Mouse (Mus musculus) liver, embryonic 16.5 days (tissue): ENCODE measurements at regions not wholly inside any gene's neighbourhood (a gene's known extent, or its start where the extent isn't known, plus 50 kb on each side); places are given as distances from the start of the nearest gene placed in this dataset.

Experiments
- ATAC-seq: fragments of 200-750 bp; cut with Nextera tagmentation; 2 replicates; pipeline ENCODE4 v1.8.0; 2017; ENCODE audit warnings: low read depth, mild to moderate bottlenecking, moderate number of reproducible peaks, moderate library complexity
- H3K27ac ChIP-seq: fragments of 300-500 bp; sonication (generic); 2 replicates; pipeline ENCODE4 v1.5.1; 2014; ENCODE audit warnings: mild to moderate bottlenecking, low read length
- H3K27me3 ChIP-seq: fragments of 300-500 bp; sonication (generic); 2 replicates; pipeline ENCODE4 v1.6.1; 2014; ENCODE audit warnings: low read depth, low read length, mixed read lengths; ENCODE audit not compliant: control insufficient read depth, insufficient read depth
- H3K36me3 ChIP-seq: fragments of 300-500 bp; sonication (generic); 2 replicates; pipeline ENCODE4 v1.6.1; 2014; ENCODE audit warnings: mild to moderate bottlenecking; ENCODE audit not compliant: control insufficient read depth, insufficient read depth
- H3K4me1 ChIP-seq: fragments of 300-500 bp; sonication (generic); 2 replicates; pipeline ENCODE4 v1.6.1; 2014; ENCODE audit warnings: low read depth, low read length, mixed read lengths; ENCODE audit not compliant: control insufficient read depth
- H3K4me2 ChIP-seq: fragments of 300-500 bp; sonication (generic); 2 replicates; pipeline ENCODE4 v1.6.1; 2014; ENCODE audit warnings: low read depth, low read length, mixed read lengths
- H3K4me3 ChIP-seq: fragments of 300-500 bp; sonication (generic); 2 replicates; pipeline ENCODE4 v1.5.1; 2014; ENCODE audit warnings: low read depth, mild to moderate bottlenecking, low read length
- H3K9ac ChIP-seq: fragments of 300-500 bp; sonication (generic); 2 replicates; pipeline ENCODE4 v1.6.1; 2014; ENCODE audit warnings: low read depth, low read length
- H3K9me3 ChIP-seq: fragments of 300-500 bp; sonication (generic); replicated peaks from 2 replicates; pipeline ENCODE4 v1.6.1; 2016; ENCODE audit warnings: low read length; ENCODE audit not compliant: control insufficient read depth
- WGBS: fragments of 180-500 bp; shearing (Covaris S2); extraction: QIAGEN DNeasy Blood & Tissue Kit; methylation state at CpG from one replicate; pipeline ENCODE4 v1.1.7; 2014; ENCODE audit not compliant: insufficient replicate concordance; 5-methylcytosine and 5-hydroxymethylcytosine counted together

- H3K36me3 ChIP-seq: no peaks in the 10 kb centered on the region
- no peaks in the 10 kb centered on the region for H3K27me3 ChIP-seq
- ATAC-seq: no peak
- 49% methylated on average over 7 of the region's 7 CpGs for WGBS
- H3K9ac ChIP-seq: no peak overlapping the region
- H3K9me3 ChIP-seq: no peaks in the 10 kb centered on the region
- no peak overlapping the region for H3K4me3 ChIP-seq
- no peak overlapping the region for H3K27ac ChIP-seq
- no peak overlapping the region for H3K4me2 ChIP-seq
- no peaks in the 10 kb centered on the region for H3K4me1 ChIP-seq
These were observed 216.0 kb downstream of the Rnd3 start for GRCm38 (mm10) chr2:50932936-50933335.

DNA sequence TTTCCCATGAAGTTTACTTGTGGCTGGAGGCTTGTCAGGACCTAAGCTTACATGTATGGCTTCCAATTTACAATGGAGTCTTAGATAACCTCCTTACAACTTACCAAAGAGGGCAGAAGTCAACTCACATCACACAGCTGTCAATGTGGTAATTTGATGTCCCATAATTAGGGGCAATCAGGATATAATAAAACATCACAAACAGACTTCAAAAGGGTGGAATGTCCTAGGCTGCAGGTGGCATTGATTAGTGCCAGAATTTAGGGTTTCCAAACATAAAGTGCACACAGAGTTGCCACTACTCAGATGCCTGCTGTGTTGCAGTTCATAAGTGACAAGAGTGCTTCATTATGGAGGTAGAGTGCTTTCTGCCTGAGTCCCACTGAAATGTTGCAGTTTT is 227.9 kb downstream of the Rnd3 start:
- Histone ChIP-seq H3K36me3 (no peaks in the 10 kb centered on the region), H3K9me3 (no peaks in the 10 kb centered on the region), H3K27ac (no peak overlapping the region), H3K4me1 (no peaks in the 10 kb centered on the region), H3K4me3 (no peak overlapping the region), H3K4me2 (no peak overlapping the region), H3K9ac (no peak overlapping the region), H3K27me3 (no peaks in the 10 kb centered on the region)
- no peak for ATAC-seq

GRCm38 (mm10) chr2:50916323-50917221 is 232.3 kb downstream of the Rnd3 start:
- Histone ChIP-seq H3K9ac (no peak overlapping the region), H3K27ac (no peak overlapping the region), H3K4me3 (no peak overlapping the region), H3K4me2 (no peak overlapping the region), H3K27me3 (no peaks in the 10 kb centered on the region), H3K4me1 (no peaks in the 10 kb centered on the region), H3K36me3 (no peaks in the 10 kb centered on the region), H3K9me3 (no peaks in the 10 kb centered on the region)
- 56% methylated on average over 18 of the region's 18 CpGs for WGBS
- ATAC-seq: no peak

DNA sequence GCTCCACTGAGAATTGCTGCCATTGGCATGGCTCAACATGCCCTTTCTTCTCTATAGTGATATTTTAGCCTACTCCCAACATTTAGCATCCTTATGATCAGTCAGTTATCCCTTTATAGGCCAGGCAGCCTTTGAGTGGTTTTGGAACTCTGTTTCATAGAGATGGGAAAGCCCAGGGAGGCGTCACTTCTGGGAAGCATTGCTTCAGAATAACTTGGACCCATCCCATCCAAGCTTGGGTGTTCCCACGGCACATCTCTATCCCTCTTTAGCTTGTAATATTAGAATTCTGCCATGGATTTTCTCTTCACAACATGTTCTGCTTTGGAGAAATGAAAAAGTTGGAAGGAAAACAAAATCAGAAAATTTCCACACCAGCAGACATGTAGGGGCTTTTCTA is 233.8 kb downstream of the Rnd3 start:
- Histone ChIP-seq H3K4me2 (no peak overlapping the region), H3K9me3 (no peaks in the 10 kb centered on the region), H3K9ac (no peak overlapping the region), H3K4me1 (no peaks in the 10 kb centered on the region), H3K27ac (no peak overlapping the region), H3K27me3 (no peaks in the 10 kb centered on the region), H3K36me3 (no peaks in the 10 kb centered on the region), H3K4me3 (no peak overlapping the region)
- ATAC-seq: no peak
- 62% methylated on average over 2 of the region's 2 CpGs for WGBS

- no peaks in the 10 kb centered on the region for H3K4me1 ChIP-seq
- no peak overlapping the region for H3K9ac ChIP-seq
- no peak overlapping the region for H3K4me3 ChIP-seq
- ATAC-seq: no peak
- H3K27ac ChIP-seq: no peak overlapping the region
- no peaks in the 10 kb centered on the region for H3K27me3 ChIP-seq
- no peaks in the 10 kb centered on the region for H3K9me3 ChIP-seq
- no peaks in the 10 kb centered on the region for H3K36me3 ChIP-seq
- no peak overlapping the region for H3K4me2 ChIP-seq
These were observed 234.7 kb downstream of the Rnd3 start for GRCm38 (mm10) chr2:50914176-50914575.

GRCm38 (mm10) chr2:50908762-50909161 is 240.1 kb downstream of the Rnd3 start:
- no peak overlapping the region for H3K9ac ChIP-seq
- H3K36me3 ChIP-seq: no peaks in the 10 kb centered on the region
- WGBS: 76% methylated on average over 3 of the region's 3 CpGs
- no peak overlapping the region for H3K4me2 ChIP-seq
- H3K27ac ChIP-seq: no peak overlapping the region
- H3K27me3 ChIP-seq: no peaks in the 10 kb centered on the region
- no peak for ATAC-seq
- no peaks in the 10 kb centered on the region for H3K4me1 ChIP-seq
- no peak overlapping the region for H3K4me3 ChIP-seq
- H3K9me3 ChIP-seq: no peaks in the 10 kb centered on the region

- 65% methylated on average over 8 of the region's 8 CpGs for WGBS
These were observed 246.2 kb downstream of the Rnd3 start for GRCm38 (mm10) chr2:50902701-50903100.

DNA sequence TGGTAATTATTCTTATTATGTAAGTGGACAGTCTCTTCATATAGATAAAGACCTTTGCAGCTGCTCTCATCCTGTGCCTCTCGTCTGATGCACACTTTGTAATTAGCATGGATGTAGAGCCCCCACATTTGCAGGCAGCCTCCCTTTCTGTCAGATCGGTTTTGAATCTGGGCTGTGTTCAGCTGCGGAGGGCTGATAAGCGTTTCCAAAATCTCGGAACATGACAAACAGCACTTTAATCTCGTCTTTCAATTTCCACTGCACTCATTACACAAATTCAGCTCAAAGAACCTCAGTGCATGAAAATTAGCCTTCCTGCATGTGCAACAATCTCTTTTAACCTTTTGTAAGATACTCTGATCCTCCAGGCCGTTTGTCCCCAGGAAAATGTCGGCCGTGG is 246.7 kb downstream of the Rnd3 start:
- H3K9me3 ChIP-seq: no peaks in the 10 kb centered on the region
- no peak for ATAC-seq
- no peak overlapping the region for H3K9ac ChIP-seq
- H3K27ac ChIP-seq: no peak overlapping the region
- H3K4me3 ChIP-seq: no peak overlapping the region
- no peak overlapping the region for H3K4me2 ChIP-seq
- 61% methylated on average over 9 of the region's 9 CpGs for whole genome bisulfite sequencing
- H3K27me3 ChIP-seq: no peaks in the 10 kb centered on the region
- no peaks in the 10 kb centered on the region for H3K4me1 ChIP-seq
- H3K36me3 ChIP-seq: no peaks in the 10 kb centered on the region

More at GRCm38 (mm10) chr2:50902701-50903100, 246.2 kb downstream of the Rnd3 start:
- Histone ChIP-seq H3K4me3 (no peak overlapping the region), H3K4me1 (no peaks in the 10 kb centered on the region), H3K27ac (no peak overlapping the region), H3K9me3 (no peaks in the 10 kb centered on the region), H3K36me3 (no peaks in the 10 kb centered on the region), H3K4me2 (no peak overlapping the region), H3K9ac (no peak overlapping the region), H3K27me3 (no peaks in the 10 kb centered on the region)
- no peak for ATAC-seq

GRCm38 (mm10) chr2:50888992-50889391 is 259.9 kb downstream of the Rnd3 start:
- H3K27ac ChIP-seq: no peak overlapping the region
- ATAC-seq: no peak
- no peak overlapping the region for H3K4me2 ChIP-seq
- WGBS: 63% methylated on average over 5 of the region's 5 CpGs
- H3K9ac ChIP-seq: no peak overlapping the region
- no peaks in the 10 kb centered on the region for H3K36me3 ChIP-seq
- no peaks in the 10 kb centered on the region for H3K4me1 ChIP-seq
- H3K4me3 ChIP-seq: no peak overlapping the region
- no peaks in the 10 kb centered on the region for H3K9me3 ChIP-seq
- H3K27me3 ChIP-seq: no peaks in the 10 kb centered on the region
